Mouse (Mus musculus) cerebellum, adult (tissue): ENCODE measurements around the gene Kdm8.

Experiments
- ATAC-seq: cut with Nextera tagmentation; 2 replicates; pipeline ENCODE4 v1.9.2; 2017; ENCODE audit warnings: mild to moderate bottlenecking, moderate library complexity, mixed read lengths; ENCODE audit not compliant: insufficient number of reproducible peaks, low FRiP score, low TSS enrichment

Gene Kdm8

GRCm38 (mm10) chr7:125451078-125451477 lies 6.6 kb downstream of the Kdm8 start:
- no peak for ATAC-seq

- ATAC-seq: no peak
Measured at GRCm38 (mm10) chr7:125453671-125454070, 9.2 kb downstream of the Kdm8 start.

GRCm38 (mm10) chr7:125462200-125462599 lies 17.7 kb downstream of the Kdm8 start:
- no peak for ATAC-seq

- 0 out of 2 replicates have a peak, but pooled peaks have one; percentile 18 for ATAC-seq
Measured at GRCm38 (mm10) chr7:125469937-125470336, 25.5 kb downstream of the Kdm8 start.

- no peak for ATAC-seq
Measured at GRCm38 (mm10) chr7:125470901-125471300, 26.4 kb downstream of the Kdm8 start.

- peak; percentile 51 for ATAC-seq
Measured at GRCm38 (mm10) chr7:125471991-125472741, 27.7 kb downstream of the Kdm8 start.

GRCm38 (mm10) chr7:125474535-125474934 lies 30.1 kb downstream of the Kdm8 start:
- ATAC-seq: no peak

- ATAC-seq: no peak
Measured at GRCm38 (mm10) chr7:125475601-125476251, 31.2 kb downstream of the Kdm8 start.

- ATAC-seq: no peak
Measured at GRCm38 (mm10) chr7:125478391-125478984, 34.0 kb downstream of the Kdm8 start.

GRCm38 (mm10) chr7:125480518-125480917 lies 36.0 kb downstream of the Kdm8 start:
- ATAC-seq: no peak

GRCm38 (mm10) chr7:125482339-125482738 lies 37.9 kb downstream of the Kdm8 start:
- no peak for ATAC-seq

- ATAC-seq: no peak
Measured at GRCm38 (mm10) chr7:125482886-125483285, 38.4 kb downstream of the Kdm8 start.

- no peak for ATAC-seq
Measured at GRCm38 (mm10) chr7:125484791-125485190, 40.3 kb downstream of the Kdm8 start.

- ATAC-seq: no peak
Measured at GRCm38 (mm10) chr7:125486121-125486630, 41.7 kb downstream of the Kdm8 start.

GRCm38 (mm10) chr7:125487126-125487525 lies 42.6 kb downstream of the Kdm8 start:
- ATAC-seq: no peak

- ATAC-seq: no peak
Measured at GRCm38 (mm10) chr7:125488706-125489105, 44.2 kb downstream of the Kdm8 start.

- ATAC-seq: no peak
Measured at GRCm38 (mm10) chr7:125489636-125490035, 45.2 kb downstream of the Kdm8 start.

- ATAC-seq: peak; percentile 99
Measured at GRCm38 (mm10) chr7:125490947-125491735, 46.7 kb downstream of the Kdm8 start, which contains the start of gene Nsmce1. Nsmce1 (minus strand) TSS chr7:125491596.

GRCm38 (mm10) chr7:125491760-125492159 lies 47.3 kb downstream of the Kdm8 start:
- 0 out of 2 replicates have a peak, but pooled peaks have one; percentile 20 for ATAC-seq

- no peak for ATAC-seq
Measured at GRCm38 (mm10) chr7:125492551-125492950, 48.1 kb downstream of the Kdm8 start.
